Mouse (Mus musculus): ENCODE measurements around the gene Ppp1r9b.

The Ppp1r9b gene

GRCm38 (mm10) chr11:94976199-94976598, 14.6 kb upstream of the Ppp1r9b start, which contains the start of gene Sgca:
Gene Sgca, minus strand, starts transcription at chr11:94976327.
- DNase-seq (ENCODE audit: low spot score in 2 of 2), result peak in 1 of 2 experiments; percentile 56

- no peak for DNase-seq (ENCODE audit: low spot score in 2 of 2)
Measured at GRCm38 (mm10) chr11:94978178-94978915, 12.5 kb upstream of the Ppp1r9b start.

- DNase-seq (ENCODE audit: low spot score in 2 of 2), result peak; percentile 94 to 97
Measured at GRCm38 (mm10) chr11:94978947-94979346, 11.9 kb upstream of the Ppp1r9b start.

- no peak for DNase-seq (ENCODE audit: low spot score in 2 of 2)
Measured at GRCm38 (mm10) chr11:94979462-94980179, 11.2 kb upstream of the Ppp1r9b start.

- no peak for DNase-seq (ENCODE audit: low spot score in 2 of 2)
Measured at GRCm38 (mm10) chr11:94985140-94985539, 5.7 kb upstream of the Ppp1r9b start.

- no peak for DNase-seq (ENCODE audit: low spot score in 2 of 2)
Measured at GRCm38 (mm10) chr11:94985822-94986221, 5.0 kb upstream of the Ppp1r9b start.

- no peak for DNase-seq (ENCODE audit: low spot score in 2 of 2)
Measured at GRCm38 (mm10) chr11:94986435-94986834, 4.4 kb upstream of the Ppp1r9b start.

- DNase-seq (ENCODE audit: low spot score in 2 of 2), result no peak
Measured at GRCm38 (mm10) chr11:94987341-94987740, 3.5 kb upstream of the Ppp1r9b start.

GRCm38 (mm10) chr11:94987851-94988250, 3.0 kb upstream of the Ppp1r9b start:
- DNase-seq (ENCODE audit: low spot score in 2 of 2), result no peak

- DNase-seq (ENCODE audit: low spot score in 2 of 2), result peak in 1 of 2 experiments; percentile 62
Measured at GRCm38 (mm10) chr11:94988780-94989561, 1.9 kb upstream of the Ppp1r9b start.

- peak; percentile 89 to 90 for DNase-seq (ENCODE audit: low spot score in 2 of 2)
Measured at GRCm38 (mm10) chr11:94989562-94990017, 1.2 kb upstream of the Ppp1r9b start.

- DNase-seq (ENCODE audit: low spot score in 2 of 2), result no peak
Measured at GRCm38 (mm10) chr11:94990102-94990748, 610 bp upstream of the Ppp1r9b start.

- DNase-seq (ENCODE audit: low spot score in 2 of 2), result peak in 1 of 2 experiments; percentile 51
Measured at GRCm38 (mm10) chr11:94991641-94992479, 1.0 kb downstream of the Ppp1r9b start.

- no peak for DNase-seq (ENCODE audit: low spot score in 2 of 2)
Measured at GRCm38 (mm10) chr11:94992480-94992753, 1.6 kb downstream of the Ppp1r9b start.

GRCm38 (mm10) chr11:94992754-94993606, 2.1 kb downstream of the Ppp1r9b start:
- DNase-seq (ENCODE audit: low spot score in 2 of 2), result peak; percentile 60 to 73

- DNase-seq (ENCODE audit: low spot score in 2 of 2), result peak in 1 of 2 experiments; percentile 69
Measured at GRCm38 (mm10) chr11:94994208-94994814, 3.5 kb downstream of the Ppp1r9b start.

GRCm38 (mm10) chr11:94994947-94995772, 4.3 kb downstream of the Ppp1r9b start:
- DNase-seq (ENCODE audit: low spot score in 2 of 2), result no peak

- DNase-seq (ENCODE audit: low spot score in 2 of 2), result no peak
Measured at GRCm38 (mm10) chr11:94996101-94996500, 5.3 kb downstream of the Ppp1r9b start.

GRCm38 (mm10) chr11:94996984-94997383, 6.1 kb downstream of the Ppp1r9b start:
- DNase-seq (ENCODE audit: low spot score in 2 of 2), result no peak
